Mouse (Mus musculus) midbrain, embryonic 15.5 days (tissue): ENCODE measurements around the gene Invs. TPM values are rescaled to one million over a fixed set of nuclear protein-coding genes. Genes with fewer than 3 reads are reported as not detected.

Source experiments
- ATAC-seq: fragments of 200-750 bp; cut with Nextera tagmentation; replicated peaks from 2 replicates; pipeline ENCODE4 v1.8.0; 2017; ENCODE audit warnings: moderate TSS enrichment
- H3K27ac ChIP-seq: fragments of 300-500 bp; sonication (generic); 2 replicates; pipeline ENCODE4 v1.5.1; 2015; ENCODE audit warnings: mild to moderate bottlenecking, inconsistent platforms
- H3K27me3 ChIP-seq: fragments of 300-500 bp; sonication (generic); replicated peaks from 2 replicates; pipeline ENCODE4 v1.6.1; 2015; ENCODE audit warnings: inconsistent platforms
- H3K36me3 ChIP-seq: fragments of 300-500 bp; sonication (generic); replicated peaks from 2 replicates; pipeline ENCODE4 v1.6.1; 2015; ENCODE audit warnings: inconsistent platforms
- H3K4me1 ChIP-seq: fragments of 300-500 bp; sonication (generic); 2 replicates; pipeline ENCODE4 v1.6.1; 2015; ENCODE audit warnings: inconsistent platforms
- H3K4me2 ChIP-seq: fragments of 300-500 bp; sonication (generic); 2 replicates; pipeline ENCODE4 v1.6.1; 2015; ENCODE audit warnings: inconsistent platforms, mild to moderate bottlenecking, moderate library complexity
- H3K4me3 ChIP-seq: fragments of 300-500 bp; sonication (generic); 2 replicates; pipeline ENCODE4 v1.5.1; 2015; ENCODE audit warnings: mild to moderate bottlenecking, inconsistent platforms
- H3K9ac ChIP-seq: fragments of 300-500 bp; sonication (generic); 2 replicates; pipeline ENCODE4 v1.6.1; 2015; ENCODE audit warnings: mild to moderate bottlenecking, inconsistent platforms
- H3K9me3 ChIP-seq: fragments of 300-500 bp; sonication (generic); 2 replicates; pipeline ENCODE4 v1.6.1; 2016; ENCODE audit warnings: inconsistent platforms
- WGBS: fragments of 180-500 bp; shearing (Covaris S2); methylation state at CpG from one replicate; pipeline ENCODE4 v1.1.7; 2015; ENCODE audit warnings: mixed read lengths; 5-methylcytosine and 5-hydroxymethylcytosine counted together
- polyA plus RNA-seq: library from polyadenylated mRNA; unstranded; fragments of >200 nt; fragmentation: Nextera tagmentation; extraction: Ambion mirVana; gene quantifications from 2 replicates; pipeline ENCODE4 v1.2.1, GENCODE M21; 2015

Gene Invs
- polyA plus RNA-seq, 1 experiment from 2014 or later, result 8.3 TPM

DNA sequence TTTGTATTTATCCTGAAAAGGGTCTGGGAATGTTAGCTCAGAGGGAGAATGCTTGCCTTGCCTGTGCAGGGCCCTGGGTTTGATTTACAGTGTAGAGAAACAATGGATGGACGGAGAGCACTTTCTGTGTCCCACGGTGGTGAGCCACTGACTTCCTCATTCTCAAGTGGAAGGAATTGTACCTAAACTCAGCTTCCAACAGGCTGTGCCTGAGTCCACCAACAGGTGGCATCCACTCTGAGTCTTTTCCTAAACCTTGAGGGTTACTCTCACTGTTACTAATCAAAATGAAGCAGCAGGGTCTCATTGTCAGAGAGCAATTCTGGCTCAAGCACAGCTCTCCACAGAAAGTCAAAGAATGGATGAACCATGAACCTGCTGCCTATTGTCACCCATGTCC lies 201.7 kb downstream of the Invs start:
- WGBS, result 50% methylated on average over 2 of the region's 2 CpGs
- Histone ChIP-seq H3K4me2 (no peak overlapping the region), H3K4me1 (no peaks in the 10 kb centered on the region), H3K36me3 (no peaks in the 10 kb centered on the region), H3K27ac (no peak overlapping the region), H3K27me3 (no peaks in the 10 kb centered on the region), H3K9me3 (peaks cover 4% of the 10 kb centered on the region; the same call in 1 of the 2 replicates), H3K9ac (no peak overlapping the region), H3K4me3 (no peak overlapping the region)
- no peak for ATAC-seq

Other genes with a start within 250 kb of the Invs start
- 1.3 and 1.4 TPM in 2 replicates for gene Nr4a3, start 234.6 kb upstream of the Invs start, polyA plus RNA-seq
- gene Stx17, start 154.8 kb upstream of the Invs start, polyA plus RNA-seq, result 22.2 and 23.0 TPM in 2 replicates
- gene Erp44, start 202 bp upstream of the Invs start, polyA plus RNA-seq, result 58.7 and 62.1 TPM in 2 replicates
- gene Tex10, start 193.7 kb downstream of the Invs start, polyA plus RNA-seq, result 36.5 and 38.1 TPM in 2 replicates